Mouse (Mus musculus) neural tube, embryonic 10.5 days (tissue): Measurements from ENCODE around the gene Nfkbiz.
"Not testable (repeated sequence)": the region's sequence is repeated elsewhere in the genome, so short reads cannot be mapped to it uniquely, and the experiment has no call there.

ENCODE experiments used
- DNase-seq: peaks from one replicate; pipeline ENCODE4 v3.0.0-alpha.2; 2017; ENCODE audit warnings: low spot score; ENCODE audit errors: extremely low spot score

Gene Nfkbiz

GRCm38 (mm10) chr16:55838510-55839474 is at the start of gene Nfkbiz:
TSS of gene Nfkbiz (minus strand) at chr16:55838899.
- peak; percentile 91 for DNase-seq

GRCm38 (mm10) chr16:55887814-55888583 is 49.3 kb upstream of the Nfkbiz start:
- no peak for DNase-seq

GRCm38 (mm10) chr16:55884246-55884645 is 45.5 kb upstream of the Nfkbiz start:
- no peak for DNase-seq

- no peak for DNase-seq
Measured at GRCm38 (mm10) chr16:55876025-55876424, 37.3 kb upstream of the Nfkbiz start.

- no peak for DNase-seq
Measured at GRCm38 (mm10) chr16:55863832-55864231, 25.1 kb upstream of the Nfkbiz start.

- DNase-seq, result peak; percentile 65
Measured at GRCm38 (mm10) chr16:55863149-55863815, 24.6 kb upstream of the Nfkbiz start.

GRCm38 (mm10) chr16:55861104-55861503 is 22.4 kb upstream of the Nfkbiz start:
- no peak for DNase-seq

- not testable (repeated sequence) for DNase-seq
Measured at GRCm38 (mm10) chr16:55859421-55859820, 20.7 kb upstream of the Nfkbiz start.

- peak; percentile 25 for DNase-seq
Measured at GRCm38 (mm10) chr16:55858465-55858864, 19.8 kb upstream of the Nfkbiz start.

- peak; percentile 69 for DNase-seq
Measured at GRCm38 (mm10) chr16:55852943-55853727, 14.4 kb upstream of the Nfkbiz start.

- DNase-seq, result no peak
Measured at GRCm38 (mm10) chr16:55852515-55852914, 13.8 kb upstream of the Nfkbiz start.

GRCm38 (mm10) chr16:55850485-55850884 is 11.8 kb upstream of the Nfkbiz start:
- no peak for DNase-seq

- DNase-seq, result no peak
Measured at GRCm38 (mm10) chr16:55847679-55848078, 9.0 kb upstream of the Nfkbiz start.

GRCm38 (mm10) chr16:55844847-55845246 is 6.1 kb upstream of the Nfkbiz start:
- DNase-seq, result no peak

GRCm38 (mm10) chr16:55843919-55844318 is 5.2 kb upstream of the Nfkbiz start:
- no peak for DNase-seq

- no peak for DNase-seq
Measured at GRCm38 (mm10) chr16:55843134-55843533, 4.4 kb upstream of the Nfkbiz start.

GRCm38 (mm10) chr16:55841506-55841905 is 2.8 kb upstream of the Nfkbiz start:
- DNase-seq, result no peak

GRCm38 (mm10) chr16:55838129-55838509 is 580 bp downstream of the Nfkbiz start:
- no peak for DNase-seq

GRCm38 (mm10) chr16:55837653-55838052 is 1.0 kb downstream of the Nfkbiz start:
- not testable (repeated sequence) for DNase-seq

GRCm38 (mm10) chr16:55837168-55837567 is 1.5 kb downstream of the Nfkbiz start:
- no peak for DNase-seq

- DNase-seq, result no peak
Measured at GRCm38 (mm10) chr16:55835798-55836197, 2.9 kb downstream of the Nfkbiz start.
